Mouse (Mus musculus): ENCODE results near the gene 1500009C09Rik. TPM values are rescaled to one million over a fixed set of nuclear protein-coding genes. Genes with fewer than 3 reads are reported as not detected.

Gene 1500009C09Rik
- polyA plus RNA-seq, 1 experiment from 2014 or later, result 9.2 TPM

- peak; percentile 50 for ATAC-seq (ENCODE audit: low FRiP score)
- under 1% methylated on average over 105 of the region's 112 CpGs for WGBS
- Histone ChIP-seq H3K27me3 (peaks cover 97% of the 10 kb centered on the region), H3K27ac (no peak overlapping the region), H3K36me3 (no peaks in the 10 kb centered on the region), H3K4me3 (peak overlapping the region; percentile 48), H3K9me3 (no peaks in the 10 kb centered on the region), H3K9ac (peak overlapping the region; percentile 66), H3K4me1 (replicated peaks) (peaks cover 52% of the 10 kb centered on the region), H3K4me2 (peak overlapping the region; percentile 70)
Measured at GRCm38 (mm10) chr15:82211911-82212751, 40.1 kb upstream of the 1500009C09Rik start.

DNA sequence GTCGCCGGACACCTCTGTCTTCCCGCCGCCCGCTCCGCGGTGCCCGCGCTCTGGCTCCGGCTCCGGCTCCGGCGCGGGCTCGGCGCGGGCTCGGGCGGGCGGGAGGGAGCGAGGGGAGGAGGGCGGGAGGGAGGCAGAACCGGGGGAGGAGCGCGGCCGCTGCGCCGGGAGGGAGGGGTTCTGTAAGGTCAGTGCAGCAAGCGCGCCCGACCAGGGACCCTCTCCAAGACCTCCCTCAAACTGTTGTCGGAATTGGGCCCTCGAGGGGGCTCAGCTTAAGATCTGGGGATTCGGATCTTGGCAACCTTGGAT is 39.5 kb upstream of the 1500009C09Rik start, which contains the start of gene Shisa8:
Gene Shisa8, minus strand, starts transcription at position 64 of the 312 bp plus-strand sequence.
- Histone ChIP-seq H3K4me3 (peak within 1 kb of the TSS; percentile 48), H3K9ac (peak within 1 kb of the TSS; percentile 66), H3K4me1 (replicated peaks) (peaks cover 48% of the 10 kb centered on the region), H3K36me3 (no peaks in the 10 kb centered on the region), H3K27ac (no peak within 1 kb of the TSS), H3K9me3 (no peaks in the 10 kb centered on the region), H3K4me2 (peak within 1 kb of the TSS; percentile 70), H3K27me3 (peaks cover 94% of the 10 kb centered on the region)
- ATAC-seq (ENCODE audit: low FRiP score), result no peak
- WGBS, result 4% methylated on average over 11 of the region's 34 CpGs

DNA sequence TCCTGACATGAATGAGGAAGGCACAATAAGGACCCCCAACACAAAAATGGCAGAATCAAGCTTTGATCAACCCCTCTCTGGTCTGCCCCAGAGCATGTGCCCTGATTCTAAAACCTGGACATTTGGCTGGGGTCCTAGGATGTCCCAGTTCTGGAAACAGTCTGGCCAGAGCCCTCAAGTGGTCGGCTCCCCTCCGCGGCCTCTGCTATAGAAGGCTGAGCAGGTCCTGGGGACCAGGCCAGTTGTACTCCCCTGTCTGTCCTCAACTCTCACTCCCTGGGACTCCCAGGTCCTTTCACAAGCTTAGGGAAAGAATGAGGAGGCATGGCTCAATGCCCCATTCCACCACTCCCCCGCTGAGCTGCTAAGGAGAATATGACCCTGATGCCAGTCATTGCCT is 39.0 kb upstream of the 1500009C09Rik start:
- H3K4me1 ChIP-seq (replicated peaks), result peaks cover 45% of the 10 kb centered on the region
- H3K4me2 ChIP-seq, result no peak overlapping the region; the same call in 1 of the 2 replicates
- ATAC-seq (ENCODE audit: low FRiP score), result no peak
- no peaks in the 10 kb centered on the region for H3K9me3 ChIP-seq
- H3K4me3 ChIP-seq, result no peak overlapping the region
- H3K27ac ChIP-seq, result no peak overlapping the region
- no peak overlapping the region for H3K9ac ChIP-seq
- no peaks in the 10 kb centered on the region for H3K36me3 ChIP-seq
- WGBS, result 15% methylated on average over 4 of the region's 4 CpGs
- H3K27me3 ChIP-seq, result peaks cover 91% of the 10 kb centered on the region

DNA sequence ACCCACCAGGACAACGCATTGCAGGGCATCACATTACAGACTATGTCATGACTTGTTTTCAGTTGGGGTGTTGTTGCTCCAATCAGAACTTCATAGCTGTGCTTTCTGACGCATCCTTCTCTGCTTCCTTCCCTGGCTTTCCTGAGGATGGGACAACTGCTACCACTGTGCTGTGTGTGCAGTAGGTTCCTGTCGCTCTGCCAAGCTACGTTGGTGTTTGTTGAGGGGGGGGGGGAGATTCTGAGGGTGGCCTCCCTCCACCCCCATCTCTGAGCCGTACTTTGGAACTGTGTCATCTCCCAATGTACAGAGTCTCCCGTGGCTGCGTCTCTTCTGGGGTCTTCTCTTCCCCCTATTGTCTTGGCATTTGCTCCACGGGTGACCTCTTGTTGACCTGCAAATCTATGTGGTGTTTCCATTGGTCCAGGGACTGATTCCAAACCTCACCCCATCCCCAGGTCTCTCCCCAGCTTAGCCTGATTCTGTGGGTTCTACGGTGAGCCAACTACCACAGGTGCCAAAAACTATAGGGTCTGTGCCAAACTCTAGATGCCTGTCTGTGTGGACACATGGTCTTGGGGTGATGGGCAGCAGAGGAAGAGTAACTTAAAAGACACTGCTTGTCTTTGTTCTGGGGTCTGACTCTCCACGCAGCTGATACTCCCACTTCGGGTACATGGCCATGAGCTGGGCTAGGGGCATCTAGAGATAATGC is 36.7 kb upstream of the 1500009C09Rik start:
- H3K9ac ChIP-seq, result no peak overlapping the region
- H3K4me3 ChIP-seq, result no peak overlapping the region
- H3K27ac ChIP-seq, result no peak overlapping the region
- no peak overlapping the region for H3K4me2 ChIP-seq
- no peaks in the 10 kb centered on the region for H3K36me3 ChIP-seq
- peaks cover 70% of the 10 kb centered on the region for H3K27me3 ChIP-seq
- 31% methylated on average over 11 of the region's 11 CpGs for WGBS
- H3K9me3 ChIP-seq, result no peaks in the 10 kb centered on the region
- no peak for ATAC-seq (ENCODE audit: low FRiP score)
- peaks cover 43% of the 10 kb centered on the region for H3K4me1 ChIP-seq (replicated peaks)

- WGBS, result 41% methylated on average over 20 of the region's 20 CpGs
- no peak overlapping the region for H3K9ac ChIP-seq
- H3K4me1 ChIP-seq (replicated peaks), result peaks cover 50% of the 10 kb centered on the region
- H3K27ac ChIP-seq, result no peak overlapping the region
- H3K9me3 ChIP-seq, result no peaks in the 10 kb centered on the region
- H3K36me3 ChIP-seq, result no peaks in the 10 kb centered on the region
- peaks cover 69% of the 10 kb centered on the region for H3K27me3 ChIP-seq
- H3K4me2 ChIP-seq, result no peak overlapping the region
- H3K4me3 ChIP-seq, result no peak overlapping the region
- no peak for ATAC-seq (ENCODE audit: low FRiP score)
Measured at GRCm38 (mm10) chr15:82216142-82216827, 35.9 kb upstream of the 1500009C09Rik start.

DNA sequence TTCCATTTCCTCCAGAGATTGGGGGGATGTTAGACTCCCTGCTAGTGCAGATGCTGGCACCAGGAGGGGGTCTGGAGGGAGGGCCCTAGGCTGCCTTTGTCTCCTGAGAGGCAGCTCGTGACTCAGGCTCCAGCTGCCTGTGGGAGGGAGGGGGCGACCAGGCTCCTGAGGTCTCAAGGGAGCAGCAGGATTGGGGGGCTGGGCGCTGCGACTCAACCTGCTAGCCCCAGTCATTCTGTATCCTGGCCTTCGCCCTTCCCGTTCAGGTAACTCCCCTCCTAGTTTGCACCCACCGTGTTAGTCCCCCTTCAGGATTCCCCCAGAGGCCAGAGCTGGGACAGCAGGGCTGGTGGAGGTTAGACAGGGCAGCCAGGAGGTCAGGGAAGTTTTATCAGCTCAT is 35.2 kb upstream of the 1500009C09Rik start:
- 17% methylated on average over 7 of the region's 7 CpGs for WGBS
- Histone ChIP-seq H3K9me3 (no peaks in the 10 kb centered on the region), H3K9ac (no peak overlapping the region), H3K4me3 (no peak overlapping the region), H3K27me3 (peaks cover 61% of the 10 kb centered on the region), H3K4me1 (replicated peaks) (peaks cover 44% of the 10 kb centered on the region), H3K4me2 (no peak overlapping the region), H3K27ac (no peak overlapping the region), H3K36me3 (no peaks in the 10 kb centered on the region)
- no peak for ATAC-seq (ENCODE audit: low FRiP score)

DNA sequence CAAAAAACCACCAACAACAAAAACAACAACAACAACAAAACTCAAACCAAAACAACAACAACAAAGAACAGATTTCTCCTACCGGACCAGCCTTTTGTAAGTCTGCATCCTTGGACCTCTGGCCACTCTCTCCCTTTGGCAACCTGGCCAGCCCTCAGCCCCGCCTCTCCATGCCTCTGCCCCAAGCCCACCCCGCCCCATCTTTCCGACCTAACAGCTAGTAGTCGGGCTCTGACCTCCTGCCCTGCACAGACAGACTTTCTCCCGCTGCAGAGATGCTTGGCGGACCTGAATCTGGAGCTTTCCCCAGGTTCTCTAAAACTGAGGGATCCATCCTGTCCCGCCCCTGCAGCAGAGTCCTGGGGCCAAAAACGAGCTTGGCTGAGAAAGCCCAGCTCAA is 34.2 kb upstream of the 1500009C09Rik start:
- H3K4me2 ChIP-seq, result no peak overlapping the region
- H3K27me3 ChIP-seq, result peaks cover 56% of the 10 kb centered on the region
- H3K36me3 ChIP-seq, result no peaks in the 10 kb centered on the region
- H3K9ac ChIP-seq, result no peak overlapping the region
- peaks cover 35% of the 10 kb centered on the region for H3K4me1 ChIP-seq (replicated peaks)
- H3K9me3 ChIP-seq, result no peaks in the 10 kb centered on the region
- ATAC-seq (ENCODE audit: low FRiP score), result no peak
- no peak overlapping the region for H3K27ac ChIP-seq
- 31% methylated on average over 9 of the region's 9 CpGs for WGBS
- H3K4me3 ChIP-seq, result no peak overlapping the region

DNA sequence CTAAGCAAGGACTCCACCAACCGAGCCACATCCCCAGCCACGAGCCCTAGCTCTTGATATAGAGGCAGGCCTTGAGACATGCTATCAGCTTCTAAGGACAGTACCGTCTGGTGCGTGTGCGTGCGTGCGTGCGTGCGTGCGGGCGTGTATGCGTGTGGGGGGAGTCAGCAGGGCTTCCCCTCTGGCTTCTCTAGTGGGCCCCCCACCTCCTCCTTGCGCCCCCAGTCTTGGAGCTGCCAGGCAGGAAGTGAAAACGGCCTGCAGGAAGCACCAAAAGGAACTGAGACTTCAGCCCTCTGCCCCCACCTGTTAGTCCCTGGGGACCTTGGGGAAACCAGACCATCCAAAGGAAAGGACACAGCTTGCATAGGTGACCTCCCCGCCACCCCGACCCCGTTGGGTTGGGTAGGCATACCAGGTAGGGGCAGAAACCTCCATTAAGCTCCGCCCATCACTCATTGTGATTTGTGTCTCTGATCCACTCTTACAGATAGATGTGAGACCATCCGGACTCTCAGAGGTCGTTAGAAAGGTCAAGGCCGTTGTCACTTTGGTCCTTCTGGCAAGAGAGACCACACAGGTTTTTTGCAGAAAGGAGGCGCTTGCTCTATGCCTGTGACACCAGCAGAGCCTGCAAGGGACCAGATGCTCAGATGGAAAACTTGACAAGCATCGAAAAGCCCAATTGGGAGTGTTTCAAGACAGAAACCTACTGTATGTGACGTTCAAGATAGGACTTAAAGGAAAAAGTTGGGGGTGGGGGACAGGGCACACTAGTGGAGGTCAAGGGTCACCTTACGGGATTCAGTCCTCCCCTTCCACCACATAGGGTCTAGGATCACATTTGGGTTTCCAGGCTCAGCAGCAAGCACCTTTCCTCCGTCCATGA is 33.2 kb upstream of the 1500009C09Rik start:
- Histone ChIP-seq H3K27me3 (peaks cover 51% of the 10 kb centered on the region), H3K4me2 (no peak overlapping the region), H3K9ac (no peak overlapping the region), H3K4me1 (replicated peaks) (peaks cover 38% of the 10 kb centered on the region), H3K27ac (no peak overlapping the region), H3K36me3 (no peaks in the 10 kb centered on the region), H3K9me3 (no peaks in the 10 kb centered on the region), H3K4me3 (no peak overlapping the region)
- 80% methylated on average over 26 of the region's 26 CpGs for WGBS
- ATAC-seq (ENCODE audit: low FRiP score), result no peak

DNA sequence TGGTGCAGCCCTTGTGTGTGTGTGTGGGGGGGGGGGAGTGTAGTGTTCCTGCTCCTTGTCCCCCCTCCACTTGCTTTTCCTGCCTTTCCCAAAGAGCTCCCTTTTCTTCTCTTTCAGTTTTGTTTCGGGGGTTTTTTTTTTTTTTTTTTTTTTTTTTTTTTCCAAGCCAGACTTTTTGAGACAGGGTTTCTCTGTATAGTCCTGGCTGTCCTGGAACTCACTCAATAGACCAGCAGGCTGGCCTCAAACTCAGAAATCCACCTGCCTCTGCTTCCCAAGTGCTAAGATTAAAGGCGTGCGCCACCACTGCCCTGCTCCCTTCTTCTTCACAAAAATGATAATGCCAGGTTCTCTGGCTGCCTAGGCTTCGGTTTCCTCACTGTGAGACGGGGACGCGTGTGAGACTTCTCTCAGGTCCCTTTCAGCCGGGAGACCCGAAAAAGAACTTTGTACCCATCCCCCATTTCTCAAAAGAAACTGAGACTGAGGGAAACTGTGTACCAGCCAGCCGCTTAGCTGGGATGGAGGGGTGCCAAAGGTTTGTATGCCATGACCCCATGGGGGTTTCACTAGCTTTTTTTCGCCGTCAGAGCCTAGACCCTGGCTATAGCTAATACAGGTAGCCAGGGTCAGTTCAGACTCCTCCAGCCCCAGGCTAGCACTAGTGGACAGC is 32.1 kb upstream of the 1500009C09Rik start:
- Histone ChIP-seq H3K4me2 (no peak overlapping the region), H3K27ac (no peak overlapping the region), H3K4me3 (no peak overlapping the region), H3K9ac (no peak overlapping the region), H3K27me3 (peaks cover 53% of the 10 kb centered on the region), H3K9me3 (no peaks in the 10 kb centered on the region), H3K36me3 (no peaks in the 10 kb centered on the region), H3K4me1 (replicated peaks) (peaks cover 48% of the 10 kb centered on the region)
- ATAC-seq (ENCODE audit: low FRiP score), result no peak
- 58% methylated on average over 11 of the region's 12 CpGs for WGBS

- no peaks in the 10 kb centered on the region for H3K36me3 ChIP-seq
- H3K9me3 ChIP-seq, result no peaks in the 10 kb centered on the region
- WGBS, result 69% methylated on average over 14 of the region's 14 CpGs
- H3K4me1 ChIP-seq (replicated peaks), result peaks cover 38% of the 10 kb centered on the region
- no peak overlapping the region for H3K4me2 ChIP-seq
- no peak for ATAC-seq (ENCODE audit: low FRiP score)
- peaks cover 51% of the 10 kb centered on the region for H3K27me3 ChIP-seq
- no peak overlapping the region for H3K4me3 ChIP-seq
- H3K9ac ChIP-seq, result peak overlapping the region; percentile 24; the same call in 1 of the 2 replicates
- no peak overlapping the region for H3K27ac ChIP-seq
Measured at GRCm38 (mm10) chr15:82221104-82221860, 30.9 kb upstream of the 1500009C09Rik start.

DNA sequence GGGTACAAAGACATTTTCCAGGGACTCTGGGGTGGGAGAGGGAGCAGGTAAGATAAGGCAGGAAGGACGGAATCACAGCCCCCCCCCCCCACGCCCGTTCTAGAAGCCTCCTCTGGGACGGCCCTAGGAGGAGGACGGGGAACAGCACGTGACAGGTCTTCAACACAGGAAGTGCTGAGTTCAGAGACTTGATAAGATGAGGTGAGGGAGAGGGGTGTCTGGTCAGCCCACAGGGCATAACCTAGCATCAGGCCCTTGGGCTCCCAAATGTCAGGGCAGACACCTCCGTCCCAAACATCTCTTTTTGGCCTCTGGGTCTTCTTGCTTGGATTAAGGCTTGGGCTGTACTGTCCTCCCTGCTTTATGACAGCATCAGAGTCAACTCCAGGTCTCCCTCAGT is 28.9 kb upstream of the 1500009C09Rik start:
- ATAC-seq (ENCODE audit: low FRiP score), result no peak
- WGBS, result 66% methylated on average over 7 of the region's 7 CpGs

More for the DNA sequence above, 28.9 kb upstream of the 1500009C09Rik start:
- no peak overlapping the region for H3K9ac ChIP-seq
- H3K27me3 ChIP-seq, result peaks cover 37% of the 10 kb centered on the region
- H3K36me3 ChIP-seq, result no peaks in the 10 kb centered on the region
- H3K4me1 ChIP-seq (replicated peaks), result peaks cover 27% of the 10 kb centered on the region
- no peak overlapping the region for H3K27ac ChIP-seq
- H3K4me3 ChIP-seq, result no peak overlapping the region
- no peaks in the 10 kb centered on the region for H3K9me3 ChIP-seq
- no peak overlapping the region for H3K4me2 ChIP-seq

Measured in hindbrain, embryonic 13.5 days (tissue).